Mouse (Mus musculus): Measurements from ENCODE around the gene Rab40c. TPM values are rescaled to one million over a fixed set of nuclear protein-coding genes. Genes with fewer than 3 reads are reported as not detected.

Rab40c gene
- polyA plus RNA-seq, 1 experiment: 34.8 TPM

DNA sequence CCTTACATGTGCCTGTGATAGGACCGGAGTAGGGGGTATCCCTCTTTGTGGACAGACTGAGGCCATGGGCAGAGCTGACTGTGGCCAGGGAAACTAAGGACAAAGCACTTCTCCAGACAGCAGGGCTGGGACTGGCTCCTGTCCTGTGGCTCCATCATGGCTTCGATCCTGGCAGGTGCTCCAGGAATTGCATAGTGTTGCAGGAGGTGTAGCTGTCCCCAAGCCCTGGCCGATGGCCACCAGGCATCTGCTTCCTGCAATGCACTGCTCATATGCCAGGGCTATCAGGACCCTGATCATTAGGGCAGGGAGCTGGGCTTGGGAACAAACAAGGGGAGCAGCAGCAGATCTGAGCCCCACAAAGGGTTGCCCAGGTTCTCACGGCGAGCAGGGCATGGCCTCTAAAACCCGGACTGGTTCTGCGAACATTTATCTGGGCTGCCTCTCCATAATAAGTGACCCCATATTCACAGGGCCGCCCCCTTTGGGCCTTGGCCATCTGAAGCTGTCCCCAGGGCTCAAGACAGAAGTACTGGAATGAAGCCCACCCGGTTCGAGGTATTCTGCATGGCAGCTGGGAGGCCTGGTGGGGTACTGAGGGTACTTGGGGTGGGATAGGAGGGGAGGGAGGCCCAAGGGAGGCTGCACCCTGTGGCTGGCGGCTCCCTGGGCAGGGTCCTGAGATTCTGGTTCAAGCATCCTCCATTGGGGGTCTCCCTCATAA lies 39.4 kb upstream of the Rab40c start:
- DNase-seq: no peak
- H3K4me1 ChIP-seq (ENCODE audit: control insufficient read depth, insufficient read depth, low read length): no peaks in the 10 kb centered on the region
- H3K36me3 ChIP-seq (ENCODE audit: control insufficient read depth, insufficient read depth, low read length): no peaks in the 10 kb centered on the region
- TF ChIP-seq CTCF (conservative IDR thresholded peaks at IDR 0.05; ENCODE audit: insufficient read depth, insufficient read length, low read depth, low read length): no peak
- 90% methylated on average over 11 of the region's 11 CpGs for WGBS
- H3K27ac ChIP-seq (ENCODE audit: insufficient read depth, low read depth, low read length): no peak overlapping the region
- no peaks in the 10 kb centered on the region for H3K27me3 ChIP-seq (replicated peaks; ENCODE audit: control insufficient read depth, insufficient read depth, low read length)
- H3K4me3 ChIP-seq (ENCODE audit: insufficient read depth, low read depth, low read length): no peak overlapping the region

DNA sequence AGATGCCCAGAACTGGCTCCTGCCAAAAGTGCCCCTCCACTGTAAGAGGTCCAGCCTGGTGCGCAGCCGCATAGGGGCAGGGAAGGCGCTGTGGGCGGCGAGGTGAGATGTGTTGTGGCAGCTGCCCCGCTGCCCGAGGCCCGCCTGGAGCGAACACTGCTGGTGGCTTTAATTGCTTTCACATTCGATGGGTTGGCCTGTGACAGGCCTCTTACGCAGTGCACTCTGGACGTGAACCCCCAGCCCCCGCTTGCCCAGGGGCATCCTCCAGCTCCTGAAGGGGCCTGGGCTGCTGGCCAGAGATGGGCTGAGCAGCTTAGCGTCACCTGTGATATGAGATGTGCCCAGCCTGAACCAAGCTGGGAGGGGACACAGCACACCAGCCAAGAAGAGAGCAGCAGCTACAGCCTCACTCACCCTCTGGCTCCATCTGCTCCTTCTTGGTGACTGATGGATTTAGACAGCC lies 38.1 kb upstream of the Rab40c start:
- WGBS: 78% methylated on average over 14 of the region's 14 CpGs
- H3K4me3 ChIP-seq (ENCODE audit: insufficient read depth, low read depth, low read length): no peak overlapping the region

DNA sequence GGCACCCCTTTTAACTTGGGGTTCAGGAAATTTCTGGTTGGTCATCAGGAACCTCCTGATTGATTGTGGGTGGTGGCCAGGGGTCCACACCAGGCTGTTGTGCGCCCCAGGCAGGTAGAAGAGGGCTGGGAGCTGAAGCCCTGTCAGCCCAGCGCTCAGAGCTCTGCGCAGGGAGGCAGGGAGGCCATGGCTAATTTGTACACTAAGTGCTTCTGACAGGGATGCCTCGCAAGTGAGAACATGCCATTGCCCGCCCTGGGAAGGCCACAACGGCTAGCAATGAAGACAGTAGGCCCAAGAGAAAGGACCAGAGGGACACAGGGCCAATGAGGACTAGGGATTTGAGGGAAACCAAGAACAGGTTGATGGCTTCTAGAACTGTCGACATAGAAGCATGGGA lies 37.1 kb upstream of the Rab40c start:
- no peaks in the 10 kb centered on the region for H3K27me3 ChIP-seq (replicated peaks; ENCODE audit: control insufficient read depth, insufficient read depth, low read length)

More for the DNA sequence above, 38.1 kb upstream of the Rab40c start:
- Histone ChIP-seq H3K27me3 (replicated peaks; ENCODE audit: control insufficient read depth, insufficient read depth, low read length) (no peaks in the 10 kb centered on the region), H3K27ac (ENCODE audit: insufficient read depth, low read depth, low read length) (no peak overlapping the region), H3K36me3 (ENCODE audit: control insufficient read depth, insufficient read depth, low read length) (no peaks in the 10 kb centered on the region), H3K4me1 (ENCODE audit: control insufficient read depth, insufficient read depth, low read length) (peaks cover 3% of the 10 kb centered on the region; the same call in 1 of the 2 replicates)
- DNase-seq: no peak
- no peak for TF ChIP-seq CTCF (conservative IDR thresholded peaks at IDR 0.05; ENCODE audit: insufficient read depth, insufficient read length, low read depth, low read length)
- no peak for TF ChIP-seq POLR2A (IDR thresholded peaks at IDR 0.05; ENCODE audit: low read depth, low read length)

DNA sequence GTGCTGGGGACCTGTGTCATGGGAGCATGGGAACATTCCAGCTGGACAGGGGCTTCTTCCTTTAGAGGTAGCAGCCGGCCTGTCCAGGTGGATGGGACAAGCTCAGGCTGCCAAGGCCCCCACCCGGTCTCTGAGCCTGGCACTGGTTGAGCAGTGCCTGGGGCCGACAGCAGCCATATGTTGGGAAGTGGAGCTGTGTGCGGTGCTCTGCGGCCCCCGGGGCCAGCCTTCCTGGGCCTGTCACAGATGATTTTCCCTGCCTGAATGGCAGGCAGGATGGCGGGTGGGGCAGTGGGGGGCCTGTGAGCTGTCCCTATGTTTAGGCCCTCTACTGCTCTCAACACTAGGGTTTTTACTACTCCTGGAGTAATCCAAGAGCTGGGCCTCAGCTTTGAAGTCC lies 36.7 kb upstream of the Rab40c start:
- Histone ChIP-seq H3K36me3 (ENCODE audit: control insufficient read depth, insufficient read depth, low read length) (no peaks in the 10 kb centered on the region), H3K4me3 (ENCODE audit: insufficient read depth, low read depth, low read length) (no peak overlapping the region), H3K4me1 (ENCODE audit: control insufficient read depth, insufficient read depth, low read length) (peaks cover 3% of the 10 kb centered on the region; the same call in 1 of the 2 replicates), H3K27ac (ENCODE audit: insufficient read depth, low read depth, low read length) (no peak overlapping the region), H3K27me3 (replicated peaks; ENCODE audit: control insufficient read depth, insufficient read depth, low read length) (no peaks in the 10 kb centered on the region)
- DNase-seq: no peak
- TF ChIP-seq CTCF (conservative IDR thresholded peaks at IDR 0.05; ENCODE audit: insufficient read depth, insufficient read length, low read depth, low read length) (no peak), POLR2A (IDR thresholded peaks at IDR 0.05; ENCODE audit: low read depth, low read length) (no peak)
- 71% methylated on average over 7 of the region's 7 CpGs for WGBS

More for the DNA sequence above, 37.1 kb upstream of the Rab40c start:
- H3K36me3 ChIP-seq (ENCODE audit: control insufficient read depth, insufficient read depth, low read length): no peaks in the 10 kb centered on the region
- no peak for DNase-seq
- no peak for TF ChIP-seq CTCF (conservative IDR thresholded peaks at IDR 0.05; ENCODE audit: insufficient read depth, insufficient read length, low read depth, low read length)
- no peak for TF ChIP-seq POLR2A (IDR thresholded peaks at IDR 0.05; ENCODE audit: low read depth, low read length)
- peaks cover 3% of the 10 kb centered on the region; the same call in 1 of the 2 replicates for H3K4me1 ChIP-seq (ENCODE audit: control insufficient read depth, insufficient read depth, low read length)
- no peak overlapping the region for H3K4me3 ChIP-seq (ENCODE audit: insufficient read depth, low read depth, low read length)
- WGBS: 84% methylated on average over 7 of the region's 7 CpGs
- H3K27ac ChIP-seq (ENCODE audit: insufficient read depth, low read depth, low read length): no peak overlapping the region

DNA sequence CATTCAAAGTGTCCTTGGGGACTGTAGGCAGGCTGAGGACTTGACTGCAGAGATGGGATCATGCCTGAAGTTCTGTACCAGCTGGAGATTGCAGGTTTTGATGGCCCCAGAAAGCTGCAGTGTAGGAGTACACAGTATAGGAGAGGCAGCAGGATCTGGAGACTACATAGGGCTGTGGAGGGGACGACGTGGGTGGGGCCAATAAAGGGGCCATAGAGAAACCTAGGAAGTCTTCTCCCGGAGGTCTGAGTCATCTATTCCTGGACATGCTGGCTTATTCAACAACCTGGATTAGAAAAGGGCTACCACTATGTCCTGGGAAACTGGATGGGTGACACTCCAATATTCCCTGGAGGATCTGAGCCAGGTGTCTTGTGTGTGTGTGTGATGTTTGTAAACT lies 36.2 kb upstream of the Rab40c start:
- no peak overlapping the region for H3K27ac ChIP-seq (ENCODE audit: insufficient read depth, low read depth, low read length)
- no peaks in the 10 kb centered on the region for H3K27me3 ChIP-seq (replicated peaks; ENCODE audit: control insufficient read depth, insufficient read depth, low read length)
- DNase-seq: no peak
- H3K4me1 ChIP-seq (ENCODE audit: control insufficient read depth, insufficient read depth, low read length): peaks cover 3% of the 10 kb centered on the region; the same call in 1 of the 2 replicates
- 51% methylated on average over 3 of the region's 3 CpGs for WGBS
- no peak overlapping the region for H3K4me3 ChIP-seq (ENCODE audit: insufficient read depth, low read depth, low read length)
- no peak for TF ChIP-seq POLR2A (IDR thresholded peaks at IDR 0.05; ENCODE audit: low read depth, low read length)
- TF ChIP-seq CTCF (conservative IDR thresholded peaks at IDR 0.05; ENCODE audit: insufficient read depth, insufficient read length, low read depth, low read length): no peak
- no peaks in the 10 kb centered on the region for H3K36me3 ChIP-seq (ENCODE audit: control insufficient read depth, insufficient read depth, low read length)

DNA sequence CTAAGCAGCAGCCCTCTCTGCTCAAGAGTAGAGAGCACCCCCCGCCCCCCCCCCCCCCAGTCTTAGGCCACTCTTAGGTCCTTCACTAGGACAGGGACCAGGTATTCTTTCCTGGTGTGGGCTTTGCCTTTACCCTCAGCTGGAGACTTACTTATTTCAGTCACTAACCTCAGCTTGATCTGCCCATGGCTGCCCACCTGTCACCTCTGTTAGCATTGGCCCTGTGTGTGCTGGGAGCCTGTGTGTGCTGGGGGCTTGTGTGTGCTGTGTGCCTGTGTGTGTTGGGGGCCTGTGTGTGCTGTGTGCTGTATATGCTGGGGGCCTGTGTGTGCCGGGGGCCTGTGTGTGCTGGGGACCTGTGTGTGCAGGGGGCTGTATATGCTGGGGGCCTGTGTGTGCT lies 35.1 kb upstream of the Rab40c start:
- Histone ChIP-seq H3K4me1 (ENCODE audit: control insufficient read depth, insufficient read depth, low read length) (peaks cover 3% of the 10 kb centered on the region; the same call in 1 of the 2 replicates), H3K4me3 (ENCODE audit: insufficient read depth, low read depth, low read length) (no peak overlapping the region), H3K27ac (ENCODE audit: insufficient read depth, low read depth, low read length) (no peak overlapping the region), H3K27me3 (replicated peaks; ENCODE audit: control insufficient read depth, insufficient read depth, low read length) (no peaks in the 10 kb centered on the region), H3K36me3 (ENCODE audit: control insufficient read depth, insufficient read depth, low read length) (no peaks in the 10 kb centered on the region)
- DNase-seq: no peak
- TF ChIP-seq CTCF (conservative IDR thresholded peaks at IDR 0.05; ENCODE audit: insufficient read depth, insufficient read length, low read depth, low read length) (no peak), POLR2A (IDR thresholded peaks at IDR 0.05; ENCODE audit: low read depth, low read length) (no peak)
- WGBS: 75% methylated on average over 2 of the region's 2 CpGs

DNA sequence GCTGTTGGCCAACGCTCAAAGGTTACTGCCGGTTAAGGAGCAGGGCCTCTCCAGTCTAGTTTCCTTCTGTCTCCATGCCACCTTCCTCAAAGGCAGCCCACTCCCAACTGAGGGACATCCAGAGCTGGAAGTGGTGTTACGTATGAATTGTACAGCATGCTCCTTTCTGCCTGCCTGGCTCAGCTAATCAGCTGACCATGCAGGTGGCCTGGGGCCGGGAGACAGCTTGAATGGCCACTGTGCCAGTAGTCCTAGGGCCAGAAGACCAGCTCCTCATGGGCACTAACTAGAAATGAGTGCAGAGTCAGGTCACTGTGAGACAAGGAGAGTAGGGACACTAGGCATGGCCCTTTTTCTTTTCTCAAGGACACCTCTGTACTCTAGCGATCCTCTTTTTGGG lies 33.6 kb upstream of the Rab40c start:
- Histone ChIP-seq H3K27ac (ENCODE audit: insufficient read depth, low read depth, low read length) (peak overlapping the region; percentile 21; the same call in 1 of the 2 replicates), H3K36me3 (ENCODE audit: control insufficient read depth, insufficient read depth, low read length) (no peaks in the 10 kb centered on the region), H3K4me3 (ENCODE audit: insufficient read depth, low read depth, low read length) (no peak overlapping the region), H3K4me1 (ENCODE audit: control insufficient read depth, insufficient read depth, low read length) (peaks cover 3% of the 10 kb centered on the region; the same call in 1 of the 2 replicates), H3K27me3 (replicated peaks; ENCODE audit: control insufficient read depth, insufficient read depth, low read length) (no peaks in the 10 kb centered on the region)
- 72% methylated on average over 5 of the region's 5 CpGs for WGBS
- TF ChIP-seq CTCF (conservative IDR thresholded peaks at IDR 0.05; ENCODE audit: insufficient read depth, insufficient read length, low read depth, low read length) (no peak), POLR2A (IDR thresholded peaks at IDR 0.05; ENCODE audit: low read depth, low read length) (no peak)
- no peak for DNase-seq
